Mouse (Mus musculus) stomach, postnatal 0 days (tissue): ENCODE data around the gene Dctn1. TPM values are rescaled to one million over a fixed set of nuclear protein-coding genes. Genes with fewer than 3 reads are reported as not detected.

Source experiments
- ATAC-seq: fragments of 200-750 bp; cut with Nextera tagmentation; 2 replicates; pipeline ENCODE4 v1.8.0; 2017; ENCODE audit not compliant: low FRiP score, low TSS enrichment
- DNase-seq: peaks from one replicate; pipeline ENCODE4 v3.0.0-alpha.2; 2016; ENCODE audit warnings: low spot score
- H3K27ac ChIP-seq: fragments of 300-500 bp; sonication (generic); replicated peaks from 2 replicates; pipeline ENCODE4 v1.5.1; 2014; ENCODE audit warnings: mild to moderate bottlenecking, control low read depth
- H3K27me3 ChIP-seq: fragments of 300-500 bp; sonication (generic); 2 replicates; pipeline ENCODE4 v1.6.1; 2014; ENCODE audit warnings: low read length; ENCODE audit not compliant: control insufficient read depth, insufficient read depth
- H3K36me3 ChIP-seq: fragments of 300-500 bp; sonication (generic); 2 replicates; pipeline ENCODE4 v1.6.1; 2014; ENCODE audit warnings: low read length, mixed read lengths; ENCODE audit not compliant: control insufficient read depth, insufficient read depth
- H3K4me1 ChIP-seq: fragments of 300-500 bp; sonication (generic); replicated peaks from 2 replicates; pipeline ENCODE4 v1.6.1; 2014; ENCODE audit warnings: antibody characterized with exemption; ENCODE audit not compliant: control insufficient read depth, insufficient read depth
- H3K4me2 ChIP-seq: fragments of 300-500 bp; sonication (generic); replicated peaks from 2 replicates; pipeline ENCODE4 v1.6.1; 2014; ENCODE audit warnings: low read depth, mild to moderate bottlenecking, control low read depth, moderate library complexity
- H3K4me3 ChIP-seq: fragments of 300-500 bp; sonication (generic); 2 replicates; pipeline ENCODE4 v1.5.1; 2014; ENCODE audit warnings: low read depth, low read length, control low read depth
- H3K9ac ChIP-seq: fragments of 300-500 bp; sonication (generic); 2 replicates; pipeline ENCODE4 v1.6.1; 2014; ENCODE audit warnings: mild to moderate bottlenecking, low read length, control low read depth, mixed read lengths
- H3K9me3 ChIP-seq: fragments of 300-500 bp; sonication (generic); 2 replicates; pipeline ENCODE4 v1.6.1; 2016; ENCODE audit warnings: low read length; ENCODE audit not compliant: control insufficient read depth
- CTCF ChIP-seq: IDR thresholded peaks from 2 replicates; pipeline ENCODE4 v1.5.1; 2016; ENCODE audit warnings: antibody characterized with exemption, low read depth, mild to moderate bottlenecking, moderate library complexity
- EP300 ChIP-seq: optimal IDR thresholded peaks from 2 replicates; pipeline ENCODE3; 2016; ENCODE audit warnings: antibody characterized with exemption
- WGBS: fragments of 180-500 bp; shearing (Covaris S2); extraction: QIAGEN DNeasy Blood & Tissue Kit; methylation state at CpG from one replicate; pipeline ENCODE4 v1.1.7; 2014; 5-methylcytosine and 5-hydroxymethylcytosine counted together
- polyA plus RNA-seq: library from polyadenylated mRNA; unstranded; fragments of >200 nt; fragmentation: Nextera tagmentation; extraction: Ambion mirVana; gene quantifications from 2 replicates; pipeline ENCODE4 v1.2.1, GENCODE M21; 2015

The Dctn1 gene
- polyA plus RNA-seq, 1 experiment from 2014 or later, result 43.5 TPM

DNA sequence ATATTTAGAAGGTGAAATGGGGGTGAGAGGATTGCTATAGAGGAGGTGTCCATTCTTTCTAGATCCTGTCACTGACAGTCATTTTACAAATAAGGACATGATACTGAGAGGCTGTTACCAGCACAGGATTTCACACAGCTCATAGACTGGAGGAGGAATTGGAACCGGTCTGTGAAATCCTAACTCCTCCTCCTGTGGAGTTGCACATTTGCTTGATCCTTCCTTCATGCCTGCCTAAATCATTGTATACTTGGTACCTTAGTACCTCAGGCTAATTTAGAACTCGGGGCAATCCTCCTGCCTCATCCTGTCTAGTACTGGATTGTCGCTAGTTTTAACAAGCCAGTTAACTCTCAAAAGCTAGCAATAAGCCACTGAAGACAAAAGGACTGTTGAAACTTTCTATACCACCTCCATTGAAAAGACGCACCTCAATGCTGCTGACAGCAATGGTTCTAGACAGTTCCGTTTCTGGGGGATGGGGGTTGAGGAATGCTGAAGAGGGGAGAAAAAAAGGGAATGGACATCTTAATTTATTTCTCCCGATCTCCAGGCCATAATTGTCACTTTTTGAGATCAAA, 604 bp upstream of the Dctn1 start:
- TF ChIP-seq CTCF (no peak), EP300 (no peak)
- Histone ChIP-seq H3K9ac (peak overlapping the region; percentile 45; the same call in 1 of the 2 replicates), H3K4me1 (peaks cover 5% of the 10 kb centered on the region), H3K27me3 (peaks cover 12% of the 10 kb centered on the region; the same call in 1 of the 2 replicates), H3K9me3 (no peaks in the 10 kb centered on the region), H3K36me3 (no peaks in the 10 kb centered on the region), H3K27ac (peak overlapping the region; percentile 81), H3K4me2 (peak overlapping the region; percentile 70), H3K4me3 (peak overlapping the region; percentile 94)
- 3% methylated on average over 6 of the region's 6 CpGs for WGBS
- ATAC-seq, result peak; percentile 9; the same call in 1 of the 2 replicates
- DNase-seq, result no peak

DNA sequence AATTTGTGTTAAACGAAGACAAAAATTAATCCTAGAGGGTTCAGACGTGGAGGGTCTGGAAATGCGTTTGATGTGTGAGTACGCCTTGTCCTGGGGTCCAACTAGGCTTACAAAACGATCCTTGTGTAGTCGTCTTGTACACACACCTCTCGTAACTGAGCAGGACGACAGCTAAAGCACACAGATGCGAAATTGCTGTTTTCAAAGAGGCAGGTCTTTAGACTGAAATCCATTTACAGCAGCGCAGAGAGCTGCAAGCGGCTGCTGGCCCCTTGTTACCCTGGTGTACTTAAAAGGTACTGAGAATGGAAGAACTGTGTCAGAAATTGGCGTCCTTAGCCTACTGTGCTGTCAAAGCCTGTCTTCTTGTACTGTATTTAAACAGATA, 517 bp downstream of the Dctn1 start:
- no peaks in the 10 kb centered on the region for H3K9me3 ChIP-seq
- H3K27ac ChIP-seq, result peak overlapping the region; percentile 81
- peaks cover 5% of the 10 kb centered on the region for H3K4me1 ChIP-seq
- ATAC-seq (no peak), DNase-seq (peak; percentile 29)
- peaks cover 11% of the 10 kb centered on the region; the same call in 1 of the 2 replicates for H3K27me3 ChIP-seq
- WGBS, result 1% methylated on average over 12 of the region's 12 CpGs
- peak overlapping the region; percentile 89 for H3K9ac ChIP-seq
- H3K36me3 ChIP-seq, result no peaks in the 10 kb centered on the region
- TF ChIP-seq EP300, result no peak
- TF ChIP-seq CTCF, result no peak
- peak overlapping the region; percentile 70 for H3K4me2 ChIP-seq
- peak overlapping the region; percentile 94 for H3K4me3 ChIP-seq

DNA sequence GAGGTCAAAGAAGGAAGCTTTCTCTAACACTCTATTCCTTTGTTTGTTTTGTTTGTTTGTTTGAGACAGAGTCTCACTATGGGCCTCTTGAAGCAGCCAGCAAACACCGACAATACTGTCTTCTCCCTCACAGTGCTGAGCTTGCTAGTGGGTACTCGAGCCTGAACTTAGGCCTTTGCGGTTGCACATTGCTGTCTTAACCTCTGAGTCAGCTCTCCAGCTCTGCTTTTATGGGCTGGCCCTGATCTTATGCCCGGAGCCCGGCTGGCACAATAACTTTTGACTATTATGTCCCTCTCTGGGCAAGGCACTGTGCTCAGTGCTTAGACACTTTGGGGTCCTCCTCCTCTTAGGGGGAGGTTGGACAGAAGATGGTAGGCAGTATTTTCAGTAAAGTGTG, 4.2 kb downstream of the Dctn1 start:
- Histone ChIP-seq H3K9ac (no peak overlapping the region), H3K4me1 (no peaks in the 10 kb centered on the region), H3K27ac (no peak overlapping the region), H3K36me3 (no peaks in the 10 kb centered on the region), H3K27me3 (no peaks in the 10 kb centered on the region), H3K9me3 (no peaks in the 10 kb centered on the region), H3K4me2 (no peak overlapping the region), H3K4me3 (no peak overlapping the region)
- ATAC-seq (no peak), DNase-seq (no peak)
- TF ChIP-seq CTCF (no peak), EP300 (no peak)
- 53% methylated on average over 5 of the region's 5 CpGs for WGBS

DNA sequence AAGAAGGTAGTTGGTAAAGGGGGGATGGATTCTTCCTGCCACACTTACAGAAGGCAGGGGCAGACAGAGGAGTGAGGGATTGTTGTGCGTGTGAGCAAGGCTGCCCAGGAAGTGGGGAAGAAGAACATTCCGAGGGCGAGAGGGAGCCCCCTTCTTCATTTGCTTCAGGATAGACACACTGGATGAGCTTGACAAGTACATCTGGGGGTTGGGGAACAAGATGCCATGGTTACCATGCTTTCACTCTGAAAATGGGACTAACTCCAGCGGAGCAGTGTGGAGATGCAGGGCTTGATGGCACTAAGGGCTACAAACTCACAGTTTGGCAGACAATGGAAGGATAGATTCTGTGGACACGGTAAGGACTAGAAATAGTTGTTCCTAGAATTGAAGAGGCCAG, 5.3 kb downstream of the Dctn1 start:
- H3K4me1 ChIP-seq, result no peaks in the 10 kb centered on the region
- ATAC-seq (no peak), DNase-seq (no peak)
- no peaks in the 10 kb centered on the region for H3K36me3 ChIP-seq
- no peak overlapping the region for H3K9ac ChIP-seq
- TF ChIP-seq EP300, result no peak
- no peak for TF ChIP-seq CTCF
- 73% methylated on average over 5 of the region's 5 CpGs for WGBS
- no peak overlapping the region for H3K4me3 ChIP-seq
- no peaks in the 10 kb centered on the region for H3K27me3 ChIP-seq
- no peak overlapping the region for H3K27ac ChIP-seq
- H3K4me2 ChIP-seq, result no peak overlapping the region
- no peaks in the 10 kb centered on the region for H3K9me3 ChIP-seq

DNA sequence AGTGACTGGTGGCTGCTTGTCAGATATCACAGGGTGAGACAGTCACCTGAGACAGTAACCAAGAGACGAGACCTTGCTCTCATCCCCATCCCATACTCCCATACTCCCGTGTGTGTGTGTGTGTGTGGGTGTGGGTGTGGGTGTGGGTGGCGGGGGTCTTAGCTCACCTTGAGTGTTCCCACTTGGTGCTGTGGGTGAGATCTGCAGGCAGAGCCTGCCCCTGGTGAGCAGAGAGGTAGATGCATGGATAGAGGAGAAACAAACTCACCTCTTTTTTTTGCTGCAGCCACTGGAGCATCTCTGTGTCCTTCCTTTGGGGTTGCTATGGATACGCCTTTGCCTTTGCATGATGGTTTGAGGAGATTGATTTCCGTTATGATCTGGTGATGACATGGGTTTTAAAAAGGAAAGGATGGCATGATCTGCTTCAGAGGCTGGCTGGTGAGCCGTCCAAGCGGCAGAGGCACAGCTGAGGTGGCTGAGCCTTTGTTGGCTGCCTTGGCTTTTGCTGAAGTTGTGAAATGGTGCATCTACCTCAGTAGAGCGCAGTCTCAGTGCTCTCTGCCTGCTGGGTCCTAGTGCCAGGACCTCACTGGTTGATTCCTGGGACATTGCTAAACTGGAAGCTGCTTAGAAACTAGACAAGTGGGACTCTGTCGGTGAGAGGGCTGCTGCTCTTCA, 6.7 kb downstream of the Dctn1 start:
- no peak for TF ChIP-seq CTCF
- TF ChIP-seq EP300, result no peak
- H3K4me3 ChIP-seq, result no peak overlapping the region
- H3K4me1 ChIP-seq, result no peaks in the 10 kb centered on the region
- ATAC-seq (no peak), DNase-seq (no peak)
- no peaks in the 10 kb centered on the region for H3K9me3 ChIP-seq
- H3K36me3 ChIP-seq, result no peaks in the 10 kb centered on the region
- no peaks in the 10 kb centered on the region for H3K27me3 ChIP-seq
- no peak overlapping the region for H3K9ac ChIP-seq
- no peak overlapping the region for H3K4me2 ChIP-seq
- H3K27ac ChIP-seq, result no peak overlapping the region
- whole genome bisulfite sequencing, result 67% methylated on average over 9 of the region's 9 CpGs

DNA sequence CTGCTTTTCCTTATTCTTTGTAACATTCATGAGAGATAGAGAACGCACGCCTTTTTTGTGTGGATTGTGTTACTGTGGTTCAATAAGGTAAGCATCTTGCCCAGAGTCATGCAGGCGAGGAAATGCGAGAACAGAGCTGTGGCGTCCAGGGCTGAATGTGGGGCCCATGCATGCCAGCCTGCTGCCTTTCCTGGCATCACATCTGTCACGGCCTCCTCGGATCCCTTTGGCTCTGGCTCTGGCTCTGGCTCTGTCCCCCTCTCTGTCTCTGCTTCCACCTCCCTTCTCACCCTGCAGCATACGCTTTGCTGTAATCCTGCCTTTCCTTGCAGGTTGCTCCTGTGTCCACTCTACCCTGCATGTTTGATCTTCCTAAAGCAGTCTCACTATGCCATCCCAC, 10.3 kb downstream of the Dctn1 start:
- Histone ChIP-seq H3K4me3 (no peak overlapping the region), H3K27ac (no peak overlapping the region), H3K4me2 (no peak overlapping the region), H3K36me3 (no peaks in the 10 kb centered on the region), H3K27me3 (no peaks in the 10 kb centered on the region), H3K4me1 (peaks cover 2% of the 10 kb centered on the region; the same call in 1 of the 2 replicates), H3K9ac (no peak overlapping the region), H3K9me3 (no peaks in the 10 kb centered on the region)
- DNase-seq (no peak), ATAC-seq (no peak)
- no peak for TF ChIP-seq EP300
- no peak for TF ChIP-seq CTCF
- 84% methylated on average over 8 of the region's 8 CpGs for WGBS
